Mouse (Mus musculus) embryonic facial prominence, embryonic 11.5 days (tissue): ENCODE data around the gene Rnasel. TPM values are rescaled to one million over a fixed set of nuclear protein-coding genes. Genes with fewer than 3 reads are reported as not detected.

ENCODE experiments used
- ATAC-seq: fragments of 200-750 bp; cut with Nextera tagmentation; replicated peaks from 2 replicates; pipeline ENCODE4 v1.8.0; 2017; ENCODE audit warnings: low read depth; ENCODE audit not compliant: insufficient number of reproducible peaks, low FRiP score, low TSS enrichment
- DNase-seq: peaks from one replicate; pipeline ENCODE4 v3.0.0-alpha.2; 2015; ENCODE audit warnings: low spot score
- H3K27ac ChIP-seq: fragments of 300-500 bp; sonication (generic); replicated peaks from 2 replicates; pipeline ENCODE4 v1.5.1; 2014; ENCODE audit warnings: mild to moderate bottlenecking, low read depth, low read length, control low read depth
- H3K27me3 ChIP-seq: fragments of 300-500 bp; sonication (generic); 2 replicates; pipeline ENCODE4 v1.6.1; 2014; ENCODE audit warnings: mild to moderate bottlenecking, low read length, moderate library complexity, mixed read lengths; ENCODE audit not compliant: control insufficient read depth, insufficient read depth
- H3K36me3 ChIP-seq: fragments of 300-500 bp; sonication (generic); replicated peaks from 2 replicates; pipeline ENCODE4 v1.6.1; 2014; ENCODE audit warnings: low read depth, mild to moderate bottlenecking, low read length, moderate library complexity, mixed read lengths; ENCODE audit not compliant: control insufficient read depth, insufficient read depth
- H3K4me1 ChIP-seq: fragments of 300-500 bp; sonication (generic); 2 replicates; pipeline ENCODE4 v1.6.1; 2014; ENCODE audit warnings: low read length, mixed read lengths; ENCODE audit not compliant: control insufficient read depth, insufficient read depth
- H3K4me2 ChIP-seq: fragments of 300-500 bp; sonication (generic); 2 replicates; pipeline ENCODE4 v1.6.1; 2014; ENCODE audit warnings: low read depth, mild to moderate bottlenecking, control low read depth, low read length, moderate library complexity
- H3K4me3 ChIP-seq: fragments of 300-500 bp; sonication (generic); 2 replicates; pipeline ENCODE4 v1.5.1; 2014; ENCODE audit warnings: low read depth, low read length, control low read depth
- H3K9ac ChIP-seq: fragments of 300-500 bp; sonication (generic); replicated peaks from 2 replicates; pipeline ENCODE4 v1.6.1; 2014; ENCODE audit warnings: mild to moderate bottlenecking, control low read depth, low read length
- H3K9me3 ChIP-seq: fragments of 300-500 bp; sonication (generic); replicated peaks from 2 replicates; pipeline ENCODE4 v1.6.1; 2016; ENCODE audit warnings: mild to moderate bottlenecking, low read length, inconsistent platforms, mixed read lengths; ENCODE audit not compliant: control insufficient read depth
- WGBS: fragments of 180-500 bp; shearing (Covaris S2); extraction: QIAGEN DNeasy Blood & Tissue Kit; methylation state at CpG from one replicate; pipeline ENCODE4 v1.1.7; 2014; 5-methylcytosine and 5-hydroxymethylcytosine counted together
- polyA plus RNA-seq: library from polyadenylated mRNA; unstranded; fragments of >200 nt; fragmentation: Nextera tagmentation; extraction: Ambion mirVana; gene quantifications from 2 replicates; pipeline ENCODE4 v1.2.1, GENCODE M21; 2014

Gene Rnasel
- polyA plus RNA-seq, 1 experiment from 2014 or later = 15.0 TPM

DNA sequence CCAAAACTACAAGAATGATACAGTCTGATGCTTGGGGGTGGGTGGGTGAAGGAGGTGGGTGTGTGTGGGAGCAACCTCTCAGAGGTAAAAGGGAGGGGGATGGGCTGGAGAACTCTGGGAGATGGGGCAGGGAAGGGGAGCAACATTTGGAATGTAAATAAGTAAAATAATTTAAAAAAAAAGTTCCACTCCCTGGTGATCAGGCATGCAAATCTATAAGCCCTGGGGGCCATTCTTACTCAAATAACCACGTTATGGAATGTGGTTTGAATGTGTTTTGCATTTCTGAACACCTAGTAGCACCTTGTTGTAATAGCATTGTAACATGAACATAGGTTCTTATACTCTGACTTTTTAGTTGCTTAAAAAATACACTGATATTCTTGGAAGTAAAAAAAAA lies 34.1 kb downstream of the Rnasel start:
- ATAC-seq (no peak), DNase-seq (no peak)
- Histone ChIP-seq H3K27me3 (no peaks in the 10 kb centered on the region), H3K9me3 (no peaks in the 10 kb centered on the region), H3K36me3 (no peaks in the 10 kb centered on the region), H3K9ac (no peak overlapping the region), H3K27ac (no peak overlapping the region), H3K4me1 (no peaks in the 10 kb centered on the region), H3K4me2 (no peak overlapping the region), H3K4me3 (no peak overlapping the region)
- 54% methylated on average over 1 of the region's 1 CpGs for WGBS

DNA sequence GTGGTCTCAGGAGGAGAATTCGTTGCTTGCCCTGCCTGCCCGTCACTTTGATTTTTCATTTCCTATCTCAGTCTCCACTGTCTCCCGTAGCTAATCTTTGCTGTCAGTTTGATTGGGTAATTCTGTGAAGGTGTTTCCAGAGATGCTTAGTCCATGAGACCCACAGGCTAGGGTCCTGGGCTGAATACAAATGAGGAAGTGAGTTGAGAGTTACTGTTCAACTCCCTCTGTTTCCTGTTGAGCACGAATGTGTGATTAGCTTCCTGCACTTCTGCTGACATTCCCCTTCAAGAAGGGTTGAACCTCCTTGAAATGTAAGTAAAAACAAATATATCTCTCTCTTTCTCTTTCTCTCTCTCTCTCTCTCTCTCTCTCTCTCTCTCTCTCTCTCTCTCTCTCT lies 36.4 kb downstream of the Rnasel start:
- H3K36me3 ChIP-seq = no peaks in the 10 kb centered on the region
- no peak overlapping the region for H3K27ac ChIP-seq
- ATAC-seq (no peak), DNase-seq (no peak)
- H3K4me2 ChIP-seq = no peak overlapping the region
- no peak overlapping the region for H3K9ac ChIP-seq
- WGBS = 71% methylated on average over 4 of the region's 4 CpGs
- no peaks in the 10 kb centered on the region for H3K4me1 ChIP-seq
- H3K27me3 ChIP-seq = no peaks in the 10 kb centered on the region
- H3K9me3 ChIP-seq = no peaks in the 10 kb centered on the region
- no peak overlapping the region for H3K4me3 ChIP-seq

- no peaks in the 10 kb centered on the region for H3K4me1 ChIP-seq
- no peaks in the 10 kb centered on the region for H3K27me3 ChIP-seq
- no peak overlapping the region for H3K27ac ChIP-seq
- 62% methylated on average over 2 of the region's 2 CpGs for WGBS
- H3K4me3 ChIP-seq = no peak overlapping the region
- H3K9me3 ChIP-seq = no peaks in the 10 kb centered on the region
- H3K36me3 ChIP-seq = no peaks in the 10 kb centered on the region
- no peak overlapping the region for H3K4me2 ChIP-seq
- DNase-seq (no peak), ATAC-seq (no peak)
- no peak overlapping the region for H3K9ac ChIP-seq
Measured at GRCm38 (mm10) chr1:153790708-153791107, 41.5 kb downstream of the Rnasel start.

GRCm38 (mm10) chr1:153794241-153794640 lies 45.0 kb downstream of the Rnasel start:
- Histone ChIP-seq H3K9me3 (no peaks in the 10 kb centered on the region), H3K9ac (no peak overlapping the region), H3K4me1 (no peaks in the 10 kb centered on the region), H3K4me3 (no peak overlapping the region), H3K4me2 (no peak overlapping the region), H3K36me3 (no peaks in the 10 kb centered on the region), H3K27ac (no peak overlapping the region), H3K27me3 (no peaks in the 10 kb centered on the region)
- ATAC-seq = no peak
- DNase-seq = no peak
- 75% methylated on average over 3 of the region's 3 CpGs for whole genome bisulfite sequencing

DNA sequence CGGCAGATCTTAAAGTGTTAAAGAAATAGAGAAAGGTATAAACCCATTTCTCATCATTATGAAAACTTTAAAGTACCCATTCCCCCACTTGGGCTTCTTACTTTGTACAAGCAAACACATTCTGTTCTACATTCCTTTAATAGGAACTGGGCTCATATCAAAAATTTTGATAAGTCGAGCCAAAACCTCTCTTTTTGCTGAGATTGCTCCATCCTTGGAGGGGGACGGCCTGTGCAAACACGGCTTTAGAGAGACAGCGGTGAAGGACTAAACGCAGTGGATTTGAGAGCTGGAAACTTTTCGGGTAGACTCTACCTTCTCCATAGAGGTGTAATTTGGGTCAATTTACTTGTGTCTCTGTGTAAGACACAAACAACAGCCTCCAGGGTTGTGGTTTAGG lies 53.5 kb downstream of the Rnasel start:
- no peaks in the 10 kb centered on the region for H3K4me1 ChIP-seq
- H3K9ac ChIP-seq = no peak overlapping the region
- no peak overlapping the region for H3K4me3 ChIP-seq
- H3K27me3 ChIP-seq = no peaks in the 10 kb centered on the region
- H3K36me3 ChIP-seq = no peaks in the 10 kb centered on the region
- H3K9me3 ChIP-seq = no peaks in the 10 kb centered on the region
- DNase-seq = no peak
- H3K27ac ChIP-seq = no peak overlapping the region
- no peak overlapping the region for H3K4me2 ChIP-seq
- 85% methylated on average over 7 of the region's 7 CpGs for WGBS
- no peak for ATAC-seq

DNA sequence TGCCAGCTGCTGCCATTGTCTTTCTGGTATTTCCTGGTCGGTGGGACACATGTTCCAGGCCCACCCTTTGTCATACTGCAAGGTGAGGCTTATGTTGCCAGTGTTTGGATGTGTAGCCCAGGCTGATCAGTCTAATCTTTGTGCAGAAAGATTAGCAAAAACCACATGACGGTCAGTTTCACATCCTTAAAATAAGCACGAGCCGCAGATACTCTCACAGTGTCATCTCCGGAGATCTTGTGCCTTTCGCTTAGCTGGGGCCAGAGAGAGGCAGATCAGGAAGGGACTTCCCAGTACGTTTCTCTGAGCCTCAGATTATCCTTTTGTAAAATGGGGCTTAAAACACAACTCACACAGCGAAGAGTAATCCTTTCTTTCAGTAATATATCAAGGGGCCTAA lies 54.3 kb downstream of the Rnasel start:
- Histone ChIP-seq H3K4me2 (no peak overlapping the region), H3K4me3 (no peak overlapping the region), H3K9ac (no peak overlapping the region), H3K27me3 (no peaks in the 10 kb centered on the region), H3K9me3 (no peaks in the 10 kb centered on the region), H3K27ac (no peak overlapping the region), H3K4me1 (no peaks in the 10 kb centered on the region), H3K36me3 (no peaks in the 10 kb centered on the region)
- DNase-seq = no peak
- 81% methylated on average over 8 of the region's 8 CpGs for WGBS
- no peak for ATAC-seq

DNA sequence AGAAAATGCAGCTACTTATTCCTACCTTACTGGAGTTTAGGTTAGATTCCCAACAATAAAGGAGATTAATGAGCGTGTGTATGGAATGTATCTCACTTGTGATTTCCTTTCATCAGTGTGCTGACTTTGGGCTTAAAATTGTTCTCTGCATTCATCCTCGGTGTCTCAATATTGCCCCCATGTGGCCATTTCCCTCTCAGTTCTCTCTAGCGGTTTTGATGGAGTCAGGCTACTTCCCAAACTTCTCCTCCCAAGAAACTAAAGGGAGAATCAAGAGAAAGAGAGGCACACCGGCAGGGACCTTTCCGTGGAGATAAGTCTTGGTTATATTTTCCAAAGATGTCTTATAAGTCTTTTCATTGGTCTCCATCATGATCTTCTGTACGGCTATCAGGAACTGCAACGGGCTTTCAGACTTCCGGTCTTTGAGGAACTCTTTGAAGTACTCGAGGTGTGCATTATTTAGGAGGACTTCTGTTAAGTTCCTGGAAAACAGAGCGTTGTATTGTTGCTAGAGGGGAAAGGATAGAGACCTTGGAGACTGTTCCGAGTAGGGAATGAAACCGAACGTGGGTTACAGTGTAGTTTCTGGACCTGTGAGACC lies 58.3 kb downstream of the Rnasel start:
- DNase-seq (peak; percentile 79), ATAC-seq (no peak)
- H3K4me2 ChIP-seq = no peak overlapping the region
- H3K36me3 ChIP-seq = no peaks in the 10 kb centered on the region
- no peak overlapping the region for H3K9ac ChIP-seq
- no peaks in the 10 kb centered on the region for H3K27me3 ChIP-seq
- WGBS = 48% methylated on average over 13 of the region's 13 CpGs
- H3K4me3 ChIP-seq = no peak overlapping the region
- H3K27ac ChIP-seq = no peak overlapping the region
- H3K4me1 ChIP-seq = no peaks in the 10 kb centered on the region
- H3K9me3 ChIP-seq = no peaks in the 10 kb centered on the region
